Mouse (Mus musculus): ENCODE results near the gene Gsto2.
"Not testable (repeated sequence)": the region's sequence is repeated elsewhere in the genome, so short reads cannot be mapped to it uniquely, and the experiment has no call there.

The Gsto2 gene

GRCm38 (mm10) chr19:47865353-47865947 is at the start of gene Gsto2:
Gsto2 (plus strand) TSS chr19:47865534.
- peak; percentile 96 to 97 for DNase-seq (ENCODE audit: inconsistent age in 2 of 2, low spot score in 1 of 2)

GRCm38 (mm10) chr19:47817692-47818091 is 47.6 kb upstream of the Gsto2 start:
- no peak for DNase-seq (ENCODE audit: inconsistent age in 2 of 2, low spot score in 1 of 2)

- peak; percentile 60 to 90 for DNase-seq (ENCODE audit: inconsistent age in 2 of 2, low spot score in 1 of 2)
Measured at GRCm38 (mm10) chr19:47820832-47821493, 44.4 kb upstream of the Gsto2 start.

- DNase-seq (ENCODE audit: inconsistent age in 2 of 2, low spot score in 1 of 2), result no peak
Measured at GRCm38 (mm10) chr19:47821494-47821872, 43.9 kb upstream of the Gsto2 start.

- DNase-seq (ENCODE audit: inconsistent age in 2 of 2, low spot score in 1 of 2), result no peak
Measured at GRCm38 (mm10) chr19:47822143-47822796, 43.1 kb upstream of the Gsto2 start.

- DNase-seq (ENCODE audit: inconsistent age in 2 of 2, low spot score in 1 of 2), result no peak
Measured at GRCm38 (mm10) chr19:47824026-47824425, 41.3 kb upstream of the Gsto2 start.

GRCm38 (mm10) chr19:47829913-47830450 is 35.4 kb upstream of the Gsto2 start:
- DNase-seq (ENCODE audit: inconsistent age in 2 of 2, low spot score in 1 of 2), result no peak

- DNase-seq (ENCODE audit: inconsistent age in 2 of 2, low spot score in 1 of 2), result no peak
Measured at GRCm38 (mm10) chr19:47831111-47831510, 34.2 kb upstream of the Gsto2 start.

- no peak for DNase-seq (ENCODE audit: inconsistent age in 2 of 2, low spot score in 1 of 2)
Measured at GRCm38 (mm10) chr19:47832316-47832715, 33.0 kb upstream of the Gsto2 start.

GRCm38 (mm10) chr19:47834614-47835013 is 30.7 kb upstream of the Gsto2 start:
- DNase-seq (ENCODE audit: inconsistent age in 2 of 2, low spot score in 1 of 2), result no peak

GRCm38 (mm10) chr19:47835776-47836175 is 29.6 kb upstream of the Gsto2 start:
- no peak for DNase-seq (ENCODE audit: inconsistent age in 2 of 2, low spot score in 1 of 2)

- DNase-seq (ENCODE audit: inconsistent age in 2 of 2, low spot score in 1 of 2), result peak; percentile 39 to 72
Measured at GRCm38 (mm10) chr19:47836701-47837526, 28.4 kb upstream of the Gsto2 start.

GRCm38 (mm10) chr19:47837527-47837901 is 27.8 kb upstream of the Gsto2 start:
- DNase-seq (ENCODE audit: inconsistent age in 2 of 2, low spot score in 1 of 2), result no peak

GRCm38 (mm10) chr19:47841234-47841633 is 24.1 kb upstream of the Gsto2 start:
- DNase-seq (ENCODE audit: inconsistent age in 2 of 2, low spot score in 1 of 2), result not testable (repeated sequence)

- no peak for DNase-seq (ENCODE audit: inconsistent age in 2 of 2, low spot score in 1 of 2)
Measured at GRCm38 (mm10) chr19:47849735-47850134, 15.6 kb upstream of the Gsto2 start.

GRCm38 (mm10) chr19:47852131-47852530 is 13.2 kb upstream of the Gsto2 start:
- DNase-seq (ENCODE audit: inconsistent age in 2 of 2, low spot score in 1 of 2), result not testable (repeated sequence)

- DNase-seq (ENCODE audit: inconsistent age in 2 of 2, low spot score in 1 of 2), result no peak
Measured at GRCm38 (mm10) chr19:47853053-47853452, 12.3 kb upstream of the Gsto2 start.

- peak; percentile 49 to 73 for DNase-seq (ENCODE audit: inconsistent age in 2 of 2, low spot score in 1 of 2)
Measured at GRCm38 (mm10) chr19:47853951-47854795, 11.2 kb upstream of the Gsto2 start.

- peak; percentile 92 to 97 for DNase-seq (ENCODE audit: inconsistent age in 2 of 2, low spot score in 1 of 2)
Measured at GRCm38 (mm10) chr19:47854796-47855783, 10.2 kb upstream of the Gsto2 start, which contains the start of gene Gsto1. Gsto1 (plus strand) TSS chr19:47854970.
